Mouse (Mus musculus): Measurements from ENCODE around the gene Rasgef1b. TPM values are rescaled to one million over a fixed set of nuclear protein-coding genes. Genes with fewer than 3 reads are reported as not detected.

The Rasgef1b gene
- total RNA-seq, 2 experiments from 2014 or later: 7.4 to 7.7 TPM

DNA sequence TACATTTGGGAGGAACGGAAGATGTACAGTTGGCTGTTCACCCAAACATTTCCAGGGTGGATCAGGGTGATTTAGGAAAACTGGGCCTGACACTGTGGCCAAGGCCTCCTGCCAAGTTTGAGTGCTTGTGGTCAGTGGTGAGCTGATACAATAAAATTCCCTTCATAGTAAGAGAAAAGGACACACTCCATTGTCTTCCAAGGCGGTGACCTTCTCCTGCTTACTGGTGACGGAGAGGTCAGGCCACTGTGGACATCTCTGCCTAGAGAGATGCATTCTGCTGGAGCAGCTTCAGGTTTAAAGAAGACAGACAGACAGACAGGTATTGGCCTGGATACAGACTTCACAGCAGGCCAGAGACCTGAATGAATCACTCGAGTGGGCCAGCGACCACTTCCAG lies 340.7 kb downstream of the Rasgef1b start:
- no peak for DNase-seq (ENCODE audit: low spot score)
- intact Hi-C loops (cut with DNase I): no loop called here

DNA sequence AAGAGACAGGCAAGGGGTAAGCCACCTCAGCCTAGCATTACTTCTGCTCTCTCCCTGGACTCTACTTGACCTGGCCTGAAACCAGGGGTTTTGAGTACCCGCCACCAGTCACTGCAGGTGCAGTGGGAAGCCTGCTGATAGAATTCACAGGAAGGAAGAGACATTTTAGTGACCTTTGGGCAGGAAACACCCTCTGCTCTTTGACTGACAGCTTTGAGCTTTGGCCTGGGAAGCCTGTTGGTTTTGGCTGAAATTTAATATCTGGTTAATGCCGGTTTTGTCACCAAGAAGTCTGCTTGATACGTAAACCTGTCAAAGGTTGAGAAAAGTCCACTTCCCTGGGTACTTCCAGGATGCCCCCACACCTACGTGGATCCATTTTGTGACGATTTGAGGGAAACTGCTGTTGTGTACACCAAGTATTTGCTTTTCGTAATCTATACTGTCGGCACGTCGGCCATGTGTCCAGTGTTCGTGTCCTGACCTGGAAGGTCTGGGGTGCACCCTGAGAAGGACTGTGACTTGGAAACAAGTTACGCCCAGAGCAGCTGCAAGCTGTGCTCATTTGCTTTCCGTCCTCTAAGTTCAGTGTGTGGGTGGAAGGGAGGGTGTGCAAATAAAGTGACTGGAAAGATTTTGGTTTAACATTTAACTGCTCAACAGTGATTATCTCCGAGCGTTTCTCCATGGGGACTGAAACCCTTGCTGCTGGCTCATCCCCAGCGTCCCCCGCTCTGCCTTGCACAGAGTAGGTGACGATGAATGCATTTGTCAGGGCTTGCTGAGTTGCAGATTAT lies 341.5 kb downstream of the Rasgef1b start:
- DNase-seq (ENCODE audit: low spot score): peak; percentile 26
- intact Hi-C loops (cut with DNase I): no loop called here

DNA sequence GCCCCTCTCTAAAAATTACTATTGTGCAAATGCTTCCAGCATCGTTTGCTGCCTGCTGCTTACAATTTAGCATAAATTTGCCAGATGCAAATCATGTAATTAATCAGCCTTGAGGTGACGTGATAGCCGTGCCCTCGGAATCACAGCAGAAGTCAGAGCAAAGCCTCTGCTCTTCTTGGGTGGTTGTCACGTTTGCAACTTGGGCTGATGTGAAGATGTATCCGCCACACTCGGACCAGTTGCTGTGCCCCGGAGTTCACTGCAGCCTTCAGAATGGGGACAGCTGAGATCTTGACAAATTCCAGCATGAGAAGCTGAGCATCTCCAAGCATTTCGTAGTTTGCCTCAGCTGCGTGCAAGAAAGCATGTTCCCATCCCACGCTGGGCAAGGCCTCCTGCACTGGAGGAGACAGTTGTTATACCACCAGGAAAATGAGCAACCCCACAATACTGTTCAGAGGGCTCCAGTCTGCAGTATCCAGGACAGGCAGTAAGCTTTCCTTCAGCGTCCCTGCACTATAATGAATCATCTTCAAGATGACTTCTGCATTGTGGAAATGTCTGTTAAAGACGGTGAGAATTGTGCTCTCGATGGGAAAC lies 342.5 kb downstream of the Rasgef1b start:
- intact Hi-C loops (cut with DNase I): no loop called here

DNA sequence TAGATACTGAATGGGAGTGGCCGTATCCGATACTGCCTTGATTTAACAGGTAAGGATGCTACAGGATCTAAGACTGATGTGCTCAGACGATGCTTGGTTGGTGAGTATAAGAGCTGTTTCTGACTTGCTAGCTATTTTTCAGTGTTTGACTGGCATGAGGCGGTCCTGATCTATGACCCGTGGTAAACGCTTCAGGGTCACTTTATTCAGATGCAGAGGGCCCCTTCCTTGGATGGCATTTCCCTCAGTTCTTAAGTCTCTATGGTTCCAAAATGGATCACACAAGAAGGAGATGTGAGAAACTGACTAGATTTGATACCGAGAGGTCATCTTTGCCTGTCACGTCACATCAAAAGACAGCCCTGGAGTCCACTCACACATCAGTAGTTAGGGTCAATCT lies 343.1 kb downstream of the Rasgef1b start:
- intact Hi-C loops (cut with DNase I): no loop called here
- DNase-seq (ENCODE audit: low spot score): no peak

More for the DNA sequence above, 342.5 kb downstream of the Rasgef1b start:
- no peak for DNase-seq (ENCODE audit: low spot score)

DNA sequence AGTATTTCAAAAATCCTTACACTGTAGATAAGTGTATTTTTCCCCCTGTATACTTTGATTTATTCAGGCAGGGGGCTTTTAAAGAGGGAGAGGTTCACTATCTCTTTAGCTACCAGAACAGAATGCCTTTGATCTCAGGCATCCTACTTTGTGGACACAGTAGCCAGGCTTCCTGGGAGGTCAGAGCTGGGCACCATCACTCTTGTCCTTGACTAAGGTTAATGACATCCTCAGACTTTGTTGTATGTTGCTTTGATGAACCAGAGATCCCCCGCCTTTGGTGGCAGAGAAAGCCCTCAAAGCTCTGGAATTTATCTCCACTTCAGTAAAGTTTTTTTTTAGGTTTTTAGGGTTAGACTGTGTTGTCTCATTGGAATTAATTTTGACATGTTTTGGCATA lies 343.8 kb downstream of the Rasgef1b start:
- intact Hi-C loops (cut with DNase I): no loop called here
- DNase-seq (ENCODE audit: low spot score): no peak

DNA sequence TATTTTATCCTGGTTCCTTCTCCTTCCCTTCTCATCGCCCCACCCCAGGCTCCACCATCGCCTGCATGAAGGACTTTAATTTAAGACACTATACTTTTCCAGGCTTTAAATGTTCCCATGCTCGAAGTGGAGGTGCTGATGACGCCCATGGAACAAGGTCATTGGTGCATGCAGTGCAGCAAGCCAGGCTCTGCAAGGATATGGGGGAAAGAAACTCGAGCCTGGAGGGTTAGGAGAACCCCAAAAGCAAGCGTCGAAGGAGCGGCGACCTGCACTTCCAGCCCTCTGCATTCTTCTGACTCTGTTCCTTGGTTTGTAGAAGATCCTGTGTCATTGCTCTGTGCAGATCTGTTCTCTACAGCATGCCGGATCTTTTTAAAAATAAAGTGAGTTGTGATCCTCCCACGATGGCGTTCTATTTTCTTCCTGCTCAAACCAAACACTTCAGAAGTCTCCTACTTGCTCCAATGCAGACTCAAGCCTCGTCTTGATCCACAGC lies 345.0 kb downstream of the Rasgef1b start:
- intact Hi-C loops (cut with DNase I): no loop called here
- no peak for DNase-seq (ENCODE audit: low spot score)

DNA sequence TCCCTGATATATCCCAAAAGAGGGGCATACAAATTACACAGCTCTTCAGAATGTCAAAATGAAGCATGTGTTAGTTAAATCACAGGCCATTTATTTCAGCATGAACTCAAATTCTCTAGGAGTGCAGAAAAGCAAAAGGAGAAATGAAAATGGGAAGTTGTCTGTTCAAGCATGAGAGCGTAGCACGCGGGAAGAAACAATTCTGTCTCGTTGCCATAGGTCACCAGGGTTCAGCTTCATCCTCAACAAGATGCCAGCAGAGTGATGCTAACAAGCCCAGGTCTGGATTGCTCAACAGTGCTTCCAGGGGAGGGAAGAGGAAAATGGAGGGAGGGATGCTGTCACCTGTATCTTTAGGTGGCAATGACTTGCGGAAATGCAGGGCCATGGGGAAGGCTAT lies 346.1 kb downstream of the Rasgef1b start:
- no peak for DNase-seq (ENCODE audit: low spot score)
- intact Hi-C loops (cut with DNase I): no loop called here

DNA sequence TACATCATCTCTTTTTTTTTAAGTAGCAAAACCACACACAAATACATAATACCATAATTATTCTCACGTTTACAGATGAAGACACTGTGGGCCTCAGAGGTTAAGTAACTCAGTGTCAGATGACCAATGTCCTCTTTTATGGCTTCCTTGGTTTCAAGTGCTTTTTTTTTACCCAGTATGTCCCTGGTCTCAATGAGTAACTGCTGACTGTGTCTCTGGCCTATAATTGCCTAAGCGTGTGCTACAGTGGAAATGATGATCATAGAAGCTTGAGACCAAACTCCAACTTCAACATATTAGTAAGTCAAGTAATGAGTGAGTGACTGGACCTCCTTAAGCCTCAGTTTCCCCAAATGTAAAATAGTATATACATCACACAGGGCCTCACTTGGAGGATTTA lies 347.2 kb downstream of the Rasgef1b start:
- intact Hi-C loops (cut with DNase I): no loop called here

DNA sequence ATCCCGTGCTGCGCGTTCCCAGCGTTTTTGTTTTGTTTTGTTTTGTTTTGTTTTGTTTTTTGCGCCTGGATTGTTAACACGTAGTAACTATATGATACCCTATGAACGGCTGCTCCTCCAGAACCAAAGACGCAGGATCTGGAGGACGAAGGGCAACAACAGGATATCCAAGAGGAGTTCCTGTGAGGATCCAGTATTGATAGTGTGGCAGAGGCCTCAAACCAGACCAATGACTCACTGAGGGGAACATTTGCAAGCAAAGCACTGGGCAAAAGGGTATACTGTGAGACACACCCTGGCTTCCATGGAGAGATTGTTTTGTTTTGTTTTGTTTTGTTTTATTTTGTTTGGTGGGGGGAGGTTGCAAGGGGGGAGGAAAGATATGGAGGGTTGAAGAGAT lies 348.0 kb downstream of the Rasgef1b start:
- intact Hi-C loops (cut with DNase I): no loop called here
- no peak for DNase-seq (ENCODE audit: low spot score)

More for the DNA sequence above, 347.2 kb downstream of the Rasgef1b start:
- no peak for DNase-seq (ENCODE audit: low spot score)

DNA sequence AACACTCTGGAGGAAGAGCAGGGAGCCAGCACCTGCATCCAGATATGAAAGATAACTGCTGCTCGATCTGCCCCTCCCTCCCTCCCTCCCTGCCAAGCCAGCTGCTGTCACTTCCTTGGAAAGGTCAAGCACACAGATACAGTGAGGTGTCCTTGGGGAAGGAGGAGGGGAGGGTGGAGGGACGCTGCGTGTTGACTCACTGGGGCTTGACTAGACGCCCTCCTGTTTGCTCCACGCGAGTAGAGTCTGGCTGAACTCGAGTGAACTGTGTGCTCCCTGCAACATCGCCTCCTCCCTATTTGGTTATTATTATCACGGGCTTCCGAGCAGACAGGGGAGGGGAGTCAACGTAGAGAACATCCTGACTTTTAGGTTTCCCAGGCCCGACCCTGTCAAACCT lies 348.7 kb downstream of the Rasgef1b start:
- peak; percentile 40 for DNase-seq (ENCODE audit: low spot score)
- intact Hi-C loops (cut with DNase I): no loop called here

DNA sequence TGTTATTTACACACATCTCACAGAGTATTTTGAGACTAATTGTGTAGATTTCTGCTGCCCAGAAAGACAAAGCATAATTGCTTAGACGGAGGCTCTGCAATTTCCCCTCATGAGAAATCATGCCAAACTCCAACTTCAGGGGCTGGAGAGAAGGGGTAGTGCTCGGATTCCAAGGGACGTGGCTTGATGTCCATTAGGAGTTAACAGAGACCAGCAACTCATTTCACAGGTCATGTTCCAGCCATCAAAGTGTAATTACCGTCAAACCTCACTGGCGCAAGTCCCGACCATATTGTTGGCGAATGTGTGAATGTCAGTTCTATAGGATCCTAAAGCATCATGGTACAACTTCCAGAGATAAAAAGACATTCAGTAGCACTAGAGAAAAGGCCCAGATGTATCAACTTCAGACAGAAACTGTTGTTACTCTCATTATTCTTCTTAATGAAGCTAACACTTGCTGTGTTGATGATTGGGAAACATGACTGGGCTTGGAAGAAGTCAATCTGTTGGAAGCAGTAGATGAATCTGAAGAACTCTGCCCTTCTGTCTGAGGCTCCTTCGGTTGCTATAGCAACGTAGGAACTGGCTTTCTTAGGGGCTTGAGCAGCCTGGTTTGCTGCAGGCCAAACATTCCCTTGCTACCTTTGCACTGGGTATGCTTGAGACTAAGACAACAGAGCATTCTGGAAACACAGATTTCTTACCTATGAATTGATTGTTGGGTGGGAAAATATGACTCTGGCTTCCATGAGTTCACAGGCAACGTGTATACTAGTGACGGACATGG lies 350.2 kb downstream of the Rasgef1b start:
- intact Hi-C loops (cut with DNase I): no loop called here

DNA sequence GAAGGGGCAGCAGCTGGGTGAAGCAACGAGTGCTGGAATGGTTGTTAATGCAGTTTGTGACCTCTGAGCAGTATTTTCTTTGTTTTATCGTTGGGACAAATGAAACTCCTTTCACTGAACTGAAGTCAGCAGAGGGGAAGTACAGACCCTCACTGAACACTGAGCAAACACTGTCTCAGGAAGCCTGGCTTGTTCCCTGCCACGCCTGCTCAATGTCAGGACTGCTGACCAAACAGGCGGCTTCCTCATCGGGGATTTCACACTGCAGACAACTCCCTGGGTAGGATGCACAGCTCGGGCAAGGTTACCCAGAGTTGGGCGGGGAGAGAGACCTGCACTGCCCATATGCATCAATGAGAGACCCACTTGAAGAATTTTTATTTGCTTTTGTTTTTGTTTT lies 353.1 kb downstream of the Rasgef1b start:
- DNase-seq (ENCODE audit: low spot score): no peak
- intact Hi-C loops (cut with DNase I): no loop called here

More for the DNA sequence above, 350.2 kb downstream of the Rasgef1b start:
- DNase-seq (ENCODE audit: low spot score): no peak

DNA sequence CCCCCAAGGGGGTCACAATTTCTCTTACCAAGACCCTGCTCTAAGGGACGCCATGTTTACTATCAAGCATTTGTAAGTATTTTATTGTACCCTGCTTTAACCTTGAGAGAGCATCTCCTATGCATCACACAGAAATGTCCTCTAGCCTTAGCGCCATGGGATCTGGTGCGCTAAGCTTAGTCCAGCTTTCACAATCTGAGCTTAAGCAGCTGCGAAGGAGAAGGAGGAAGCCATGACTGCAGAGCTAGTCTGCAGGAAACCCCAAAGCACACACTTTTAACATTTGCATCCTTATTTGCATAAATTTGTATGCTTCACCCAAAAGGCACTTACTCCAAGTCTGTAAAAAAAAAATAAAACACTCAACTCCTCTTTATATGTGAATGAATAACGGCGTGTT lies 354.4 kb downstream of the Rasgef1b start:
- no peak for DNase-seq (ENCODE audit: low spot score)
- intact Hi-C loops (cut with DNase I): no loop called here

DNA sequence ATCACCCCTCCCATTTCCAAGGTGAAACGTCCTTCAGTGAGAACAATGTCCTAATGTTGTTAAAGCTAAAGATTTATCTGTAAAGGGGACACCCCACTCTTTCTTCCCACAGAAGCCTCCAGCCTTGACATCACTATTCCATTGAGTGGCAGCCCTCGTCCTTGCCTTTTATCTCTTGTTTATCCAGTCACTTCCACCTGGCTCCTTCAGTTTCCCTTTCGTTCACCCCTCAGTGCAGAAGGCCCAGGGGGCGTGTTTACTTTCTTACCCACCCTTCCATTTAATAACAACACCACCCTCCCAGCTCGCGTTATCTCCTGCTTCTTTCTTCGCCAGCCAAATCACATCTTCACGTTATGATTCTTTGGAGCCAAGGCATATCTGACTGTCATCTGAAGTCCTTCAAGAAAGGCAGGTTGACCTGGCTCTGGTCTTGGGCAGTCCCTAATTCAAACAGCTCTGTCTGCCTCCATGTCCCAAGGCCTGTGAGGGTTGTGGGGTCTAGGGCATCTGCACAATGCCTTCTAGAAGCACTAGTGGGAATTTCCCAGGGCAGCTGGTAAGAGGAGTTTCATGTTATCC lies 355.2 kb downstream of the Rasgef1b start:
- DNase-seq (ENCODE audit: low spot score): no peak

DNA sequence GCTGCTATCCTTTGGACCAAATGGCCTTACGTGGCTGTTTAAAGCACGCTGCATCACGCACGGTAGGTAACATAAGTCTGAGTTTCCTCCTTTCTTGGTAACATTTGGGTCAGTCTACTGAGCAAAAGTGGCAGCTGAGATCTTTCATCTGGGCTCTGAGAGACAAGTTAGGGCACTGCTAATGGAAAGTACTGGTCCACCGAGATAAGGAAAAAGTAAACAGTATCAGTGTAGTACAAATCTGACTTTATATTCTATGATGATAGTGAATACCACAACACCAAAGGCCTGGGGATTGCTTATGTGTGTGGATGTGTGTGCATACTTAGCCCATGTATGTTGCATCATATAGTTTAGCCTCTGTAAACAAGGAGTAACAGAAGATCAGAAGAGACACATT lies 358.2 kb downstream of the Rasgef1b start:
- DNase-seq (ENCODE audit: low spot score): no peak
- intact Hi-C loops (cut with DNase I): no loop called here

More for the DNA sequence above, 355.2 kb downstream of the Rasgef1b start:
- intact Hi-C loops (cut with DNase I): no loop called here

DNA sequence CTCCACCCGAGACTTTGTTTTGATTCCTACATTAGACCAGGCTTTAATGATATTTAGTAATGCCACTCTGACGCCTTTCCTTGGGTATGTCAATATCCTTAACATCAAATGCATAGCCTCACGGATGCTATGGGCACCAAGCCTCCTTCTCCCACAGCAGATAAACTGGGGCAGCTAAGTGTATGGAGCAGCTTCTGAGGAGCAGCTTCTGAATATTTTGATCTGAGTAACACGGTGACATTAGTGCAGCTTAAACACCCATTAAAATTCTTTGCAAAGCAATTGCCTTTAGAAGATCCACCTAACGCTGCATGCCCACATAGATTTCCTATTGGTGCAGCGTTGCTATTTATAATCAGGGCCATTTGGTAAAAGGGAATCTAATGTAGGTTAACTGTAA lies 359.6 kb downstream of the Rasgef1b start:
- intact Hi-C loops (cut with DNase I): no loop called here
- no peak for DNase-seq (ENCODE audit: low spot score)

DNA sequence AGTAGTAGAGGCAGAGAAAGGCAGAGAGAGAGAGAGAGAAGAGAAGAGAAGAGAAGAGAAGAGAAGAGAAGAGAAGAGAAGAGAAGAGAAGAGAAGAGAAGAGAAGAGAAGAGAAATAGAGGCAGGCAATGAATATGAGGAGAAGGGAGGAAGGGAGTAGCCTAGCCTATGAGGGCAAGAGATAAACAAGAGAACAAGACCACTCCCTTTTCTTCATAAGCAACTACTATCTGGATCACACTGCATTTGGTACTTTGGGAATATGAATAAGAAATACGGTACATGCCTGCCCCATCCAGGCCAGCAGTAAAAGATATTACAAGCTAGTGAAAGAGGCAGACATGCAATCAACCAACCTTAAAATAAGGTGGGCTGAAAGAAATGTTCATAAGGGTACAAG lies 360.2 kb downstream of the Rasgef1b start:
- no peak for DNase-seq (ENCODE audit: low spot score)
- intact Hi-C loops (cut with DNase I): no loop called here

DNA sequence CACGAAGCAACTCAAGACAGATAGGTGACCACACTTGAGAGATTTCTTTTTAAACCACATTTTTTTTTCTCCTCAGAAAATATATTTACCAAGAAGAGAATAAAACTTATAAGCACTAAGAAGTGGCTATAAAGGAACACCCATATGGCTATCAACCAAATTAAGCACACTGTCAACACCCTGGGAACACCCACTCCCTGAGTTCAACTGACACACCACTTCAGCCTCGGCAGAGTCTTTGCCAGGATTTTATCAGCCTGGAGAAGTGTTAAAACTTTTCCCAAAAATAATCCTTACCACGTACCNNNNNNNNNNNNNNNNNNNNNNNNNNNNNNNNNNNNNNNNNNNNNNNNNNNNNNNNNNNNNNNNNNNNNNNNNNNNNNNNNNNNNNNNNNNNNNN lies 368.3 kb downstream of the Rasgef1b start:
- intact Hi-C loops (cut with DNase I): no loop called here
- DNase-seq (ENCODE audit: low spot score): no peak

DNA sequence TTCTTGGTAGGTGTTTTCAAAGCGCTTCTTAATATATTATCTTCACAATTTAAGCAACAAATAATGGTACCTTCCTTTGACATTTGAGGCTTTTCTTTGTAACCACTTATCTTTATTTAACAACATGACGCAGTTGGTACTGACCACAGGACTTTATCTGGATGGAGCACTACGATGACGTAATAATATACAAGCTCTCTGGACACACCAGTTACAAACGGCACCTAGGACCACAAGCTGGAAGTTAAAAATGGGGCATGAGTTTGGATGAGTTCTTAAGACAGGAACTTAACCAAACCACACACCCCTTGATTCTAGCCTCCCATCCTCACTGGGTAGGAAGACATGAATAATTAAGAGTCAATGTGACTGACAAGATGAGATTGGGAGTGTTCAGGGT lies 369.6 kb downstream of the Rasgef1b start:
- intact Hi-C loops (cut with DNase I): no loop called here
- no peak for DNase-seq (ENCODE audit: low spot score)

DNA sequence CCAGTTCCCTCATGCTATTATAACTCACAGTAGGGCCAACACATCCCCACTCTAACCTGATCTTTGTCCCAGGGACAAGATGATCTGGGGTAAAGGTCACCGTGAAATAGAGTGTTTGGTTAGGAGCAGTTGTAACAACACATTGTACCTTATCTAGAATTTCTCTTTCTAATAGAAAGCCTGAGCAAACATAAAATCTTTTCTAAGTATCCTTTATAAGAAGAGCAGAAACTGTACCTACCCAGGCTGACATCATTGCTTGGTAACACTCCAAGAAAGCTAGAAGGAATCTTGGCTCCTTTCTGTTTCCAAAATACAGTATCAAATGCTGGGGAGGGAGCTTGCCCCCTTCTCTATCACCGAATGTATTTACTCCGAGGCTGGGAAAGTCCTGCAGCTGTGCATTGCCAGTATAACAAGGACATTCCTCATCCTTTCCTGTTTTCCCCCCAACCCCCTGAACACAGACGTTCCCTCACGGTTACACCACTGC lies 374.2 kb downstream of the Rasgef1b start:
- DNase-seq (ENCODE audit: low spot score): no peak
- intact Hi-C loops (cut with DNase I): loop anchor here (5.0 kb wide), 1 partner anchor 218 kb away; no protein-coding TSS in a partner anchor

All from heart, postnatal 25 days (tissue).